In the genomic region with DNA sequence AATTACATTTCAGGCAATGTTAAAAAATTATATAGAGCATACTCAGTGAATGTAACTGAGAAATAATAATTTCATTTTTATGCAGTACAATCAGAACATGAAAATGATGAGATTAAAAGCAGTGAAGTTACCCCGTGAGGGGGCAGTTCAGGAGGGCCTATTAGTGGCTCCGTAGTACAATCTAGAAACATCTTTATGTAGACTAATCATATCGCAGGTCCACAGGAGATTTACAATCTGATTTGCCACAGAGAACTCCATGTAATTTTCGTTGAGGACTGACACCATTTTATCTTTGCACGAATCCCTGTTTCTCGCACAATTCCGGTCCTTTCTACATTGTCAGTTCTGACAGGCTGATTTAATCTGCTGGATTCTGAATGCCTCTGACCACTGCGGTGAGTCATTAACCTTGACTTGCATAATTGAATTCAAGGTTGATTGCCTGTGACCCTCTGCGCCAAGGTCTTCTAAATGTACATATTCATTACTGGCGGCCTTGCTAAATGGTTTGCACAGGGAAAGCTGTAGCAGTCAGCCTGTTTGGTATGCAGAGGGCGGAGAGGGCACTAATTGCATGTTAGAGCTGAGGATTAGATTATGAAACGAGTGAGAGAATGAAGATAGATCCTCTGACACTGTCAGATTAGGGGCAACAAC, we compare ENCODE assay signal across 10 mouse cellular contexts.
DNase-seq lines count a peak whose midpoint lies in the region; ATAC-seq and TF ChIP-seq lines count a peak whose summit lies in the region.
"Had no signal": no experiment of that assay in that cellular context is flagged by ENCODE, and none has a peak within 500 bp of the region (broad histone marks: within the 10 kb centered on the region; RNA-seq: fewer than 3 reads in every experiment).

No protein-coding gene starts in this region.

- no peak overlapping the region for H3K9ac ChIP-seq in kidney, postnatal 0 days (ENCODE audit: low read depth, low read length)
- H3K9ac ChIP-seq: limb, embryonic 15.5 days had no signal

- peak; percentile 61; the same call in 1 of the 2 replicates for ATAC-seq in kidney, postnatal 0 days (replicated peaks; ENCODE audit: low FRiP score, low read depth)

- H3K4me3 ChIP-seq in kidney, postnatal 0 days (replicated peaks; ENCODE audit: low read depth, low read length), result no peak overlapping the region
- H3K4me3 ChIP-seq: gastrocnemius, adult 2 months; limb, embryonic 15.5 days had no signal

- peak; percentile 71 for DNase-seq in heart, adult 11 months
- DNase-seq in heart, postnatal 4 days, result no peak
- DNase-seq in forelimb bud, embryonic 11.5 days (ENCODE audit: low read depth, low spot score), result peak; percentile 28
- DNase-seq in kidney, postnatal 0 days (ENCODE audit: low spot score), result peak; percentile 31
- DNase-seq in retina, postnatal 1 day, result peak; percentile 32
- DNase-seq in thymus, postnatal 36 days, result no peak
- no peak for DNase-seq in gastrocnemius, postnatal 25 days
- no peak for DNase-seq in yolk sac, embryonic 10.5 days (ENCODE audit: low spot score)
- DNase-seq: gastrocnemius, adult 2 months had no signal

- H3K9me3 ChIP-seq in kidney, postnatal 0 days (replicated peaks; ENCODE audit: low read length), result no peaks in the 10 kb centered on the region
- H3K9me3 ChIP-seq: limb, embryonic 15.5 days had no signal

- no peak overlapping the region for H3K4me2 ChIP-seq in kidney, postnatal 0 days (ENCODE audit: low read length)
- H3K4me2 ChIP-seq: limb, embryonic 15.5 days had no signal

- no peaks in the 10 kb centered on the region for H3K36me3 ChIP-seq in kidney, postnatal 0 days (ENCODE audit: insufficient read depth, low read length)
- H3K36me3 ChIP-seq: limb, embryonic 15.5 days had no signal

- WGBS in kidney, postnatal 0 days, result 40% methylated on average over 12 of the region's 12 CpGs

- no peaks in the 10 kb centered on the region for H3K27me3 ChIP-seq in kidney, postnatal 0 days (ENCODE audit: insufficient read depth, low read length)

- H3K27ac ChIP-seq in kidney, postnatal 0 days, result no peak overlapping the region
- H3K27ac ChIP-seq: gastrocnemius, adult 2 months; limb, embryonic 15.5 days had no signal

- no peaks in the 10 kb centered on the region for H3K4me1 ChIP-seq in kidney, postnatal 0 days (replicated peaks; ENCODE audit: insufficient read depth, low read length)

- TF ChIP-seq CTCF in kidney, postnatal 0 days (IDR thresholded peaks at IDR 0.05; ENCODE audit: low read depth), result no peak

Comparison
In these comparisons a context has a peak if more than half of its experiments do, and no peak if none do; other contexts are left out.
1. DNase-seq: peak in heart, adult 11 months (single experiment), forelimb bud, embryonic 11.5 days (single experiment), kidney, postnatal 0 days (single experiment) and retina, postnatal 1 day (single experiment); none in heart, postnatal 4 days (single experiment), thymus, postnatal 36 days (0 of 2), gastrocnemius, postnatal 25 days (single experiment) and yolk sac, embryonic 10.5 days (single experiment).